Mouse (Mus musculus): ENCODE results near the gene Mroh2a. TPM values are rescaled to one million over a fixed set of nuclear protein-coding genes. Genes with fewer than 3 reads are reported as not detected.

The Mroh2a gene
- polyA plus RNA-seq, 1 experiment = not detected

GRCm38 (mm10) chr1:88254793-88255465 lies 28.1 kb downstream of the Mroh2a start:
- WGBS = 91% methylated on average over 12 of the region's 12 CpGs
- H3K4me3 ChIP-seq (ENCODE audit: insufficient read depth, low read depth, low read length) = no peak overlapping the region
- no peak overlapping the region for H3K27ac ChIP-seq (ENCODE audit: insufficient read depth, low read depth, low read length)
- TF ChIP-seq POLR2A (IDR thresholded peaks at IDR 0.05; ENCODE audit: insufficient read depth, low read depth, low read length) (no peak), CTCF (IDR thresholded peaks at IDR 0.05; ENCODE audit: insufficient read depth, low read depth, low read length) (no peak)
- H3K4me1 ChIP-seq (ENCODE audit: control insufficient read depth, insufficient read depth, low read length) = peaks cover 3% of the 10 kb centered on the region; the same call in 1 of the 2 replicates

DNA sequence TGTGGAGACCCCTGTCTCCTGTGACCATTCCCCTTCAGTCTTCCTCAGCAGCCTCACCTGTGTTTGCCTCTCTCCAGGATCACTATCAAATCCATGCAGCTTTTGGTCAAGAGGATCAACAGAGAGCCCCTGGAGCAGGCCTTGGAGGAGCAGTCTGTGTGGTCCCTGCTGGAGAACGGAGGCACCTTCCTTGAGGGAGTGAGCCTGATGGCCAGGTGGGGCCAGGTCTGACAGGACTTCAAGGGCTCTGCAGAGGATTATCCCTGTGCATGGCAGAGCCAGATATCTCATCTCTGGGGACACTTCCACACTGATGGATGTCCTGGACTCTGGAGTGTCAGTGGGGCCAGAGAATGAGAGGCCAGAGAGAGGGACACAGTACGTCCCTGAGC lies 28.7 kb downstream of the Mroh2a start:
- 60% methylated on average over 2 of the region's 2 CpGs for WGBS
- no peak overlapping the region for H3K4me3 ChIP-seq (ENCODE audit: insufficient read depth, low read depth, low read length)
- TF ChIP-seq POLR2A (IDR thresholded peaks at IDR 0.05; ENCODE audit: insufficient read depth, low read depth, low read length) (no peak), CTCF (IDR thresholded peaks at IDR 0.05; ENCODE audit: insufficient read depth, low read depth, low read length) (no peak)
- H3K27ac ChIP-seq (ENCODE audit: insufficient read depth, low read depth, low read length) = no peak overlapping the region
- peaks cover 3% of the 10 kb centered on the region; the same call in 1 of the 2 replicates for H3K4me1 ChIP-seq (ENCODE audit: control insufficient read depth, insufficient read depth, low read length)

GRCm38 (mm10) chr1:88255989-88256754 lies 29.4 kb downstream of the Mroh2a start:
- Histone ChIP-seq H3K27ac (ENCODE audit: insufficient read depth, low read depth, low read length) (no peak overlapping the region), H3K4me1 (ENCODE audit: control insufficient read depth, insufficient read depth, low read length) (peaks cover 3% of the 10 kb centered on the region; the same call in 1 of the 2 replicates), H3K4me3 (ENCODE audit: insufficient read depth, low read depth, low read length) (no peak overlapping the region)
- WGBS = 80% methylated on average over 13 of the region's 13 CpGs
- TF ChIP-seq POLR2A (IDR thresholded peaks at IDR 0.05; ENCODE audit: insufficient read depth, low read depth, low read length) = no peak
- no peak for TF ChIP-seq CTCF (IDR thresholded peaks at IDR 0.05; ENCODE audit: insufficient read depth, low read depth, low read length)

GRCm38 (mm10) chr1:88256886-88257663 lies 30.3 kb downstream of the Mroh2a start:
- Histone ChIP-seq H3K27ac (ENCODE audit: insufficient read depth, low read depth, low read length) (no peak overlapping the region), H3K4me1 (ENCODE audit: control insufficient read depth, insufficient read depth, low read length) (peaks cover 3% of the 10 kb centered on the region; the same call in 1 of the 2 replicates), H3K4me3 (ENCODE audit: insufficient read depth, low read depth, low read length) (no peak overlapping the region)
- WGBS = 80% methylated on average over 10 of the region's 10 CpGs
- TF ChIP-seq POLR2A (IDR thresholded peaks at IDR 0.05; ENCODE audit: insufficient read depth, low read depth, low read length) (no peak), CTCF (IDR thresholded peaks at IDR 0.05; ENCODE audit: insufficient read depth, low read depth, low read length) (no peak)

- Histone ChIP-seq H3K4me1 (ENCODE audit: control insufficient read depth, insufficient read depth, low read length) (peaks cover 6% of the 10 kb centered on the region; the same call in 1 of the 2 replicates), H3K4me3 (ENCODE audit: insufficient read depth, low read depth, low read length) (no peak overlapping the region), H3K27ac (ENCODE audit: insufficient read depth, low read depth, low read length) (no peak overlapping the region)
- TF ChIP-seq POLR2A (IDR thresholded peaks at IDR 0.05; ENCODE audit: insufficient read depth, low read depth, low read length) (no peak), CTCF (IDR thresholded peaks at IDR 0.05; ENCODE audit: insufficient read depth, low read depth, low read length) (no peak)
- WGBS = 81% methylated on average over 6 of the region's 6 CpGs
These were observed 30.9 kb downstream of the Mroh2a start for GRCm38 (mm10) chr1:88257681-88258080.

- Histone ChIP-seq H3K4me1 (ENCODE audit: control insufficient read depth, insufficient read depth, low read length) (peaks cover 6% of the 10 kb centered on the region; the same call in 1 of the 2 replicates), H3K4me3 (ENCODE audit: insufficient read depth, low read depth, low read length) (no peak overlapping the region), H3K27ac (ENCODE audit: insufficient read depth, low read depth, low read length) (no peak overlapping the region)
- 71% methylated on average over 6 of the region's 6 CpGs for WGBS
- TF ChIP-seq POLR2A (IDR thresholded peaks at IDR 0.05; ENCODE audit: insufficient read depth, low read depth, low read length) = no peak
- TF ChIP-seq CTCF (IDR thresholded peaks at IDR 0.05; ENCODE audit: insufficient read depth, low read depth, low read length) = no peak
These were observed 31.6 kb downstream of the Mroh2a start for GRCm38 (mm10) chr1:88258361-88258760.

DNA sequence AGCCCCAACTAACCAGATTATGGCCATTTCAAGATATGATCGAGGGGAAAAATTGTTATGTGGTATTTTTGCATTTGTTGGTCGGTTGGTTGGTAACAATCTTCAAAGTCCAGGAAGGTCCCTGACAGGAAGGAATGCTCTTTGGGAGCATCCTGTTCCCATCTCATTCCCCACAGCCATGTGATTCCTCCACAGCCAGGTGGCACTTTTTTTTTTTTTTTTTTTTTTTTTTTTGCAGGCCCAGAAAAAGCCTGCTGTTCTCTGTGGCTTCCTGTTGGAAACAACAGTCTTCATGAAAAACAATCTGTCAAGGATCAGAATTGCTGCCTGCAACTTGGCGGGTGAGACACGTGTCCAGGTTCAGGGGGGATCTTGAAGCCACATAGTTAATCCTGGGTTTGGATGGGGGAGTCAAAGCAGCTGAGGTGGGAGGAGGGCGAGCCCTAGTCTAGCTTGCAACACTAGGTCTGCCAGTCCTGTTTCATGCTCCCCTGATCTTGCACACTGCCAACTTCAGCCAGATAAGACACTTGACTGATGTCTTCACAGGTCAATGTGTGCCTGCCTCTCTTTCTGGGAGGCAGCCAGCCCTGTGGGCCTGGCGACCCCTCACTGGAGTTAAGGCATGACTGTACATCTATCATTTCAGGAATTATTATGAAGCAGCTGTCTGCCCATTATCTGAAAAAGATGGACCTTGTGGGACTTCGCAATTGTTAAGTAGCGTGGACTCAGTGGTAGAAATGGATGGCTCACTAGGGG lies 32.3 kb downstream of the Mroh2a start:
- TF ChIP-seq POLR2A (IDR thresholded peaks at IDR 0.05; ENCODE audit: insufficient read depth, low read depth, low read length) = no peak
- no peak for TF ChIP-seq CTCF (IDR thresholded peaks at IDR 0.05; ENCODE audit: insufficient read depth, low read depth, low read length)
- Histone ChIP-seq H3K27ac (ENCODE audit: insufficient read depth, low read depth, low read length) (no peak overlapping the region), H3K4me3 (ENCODE audit: insufficient read depth, low read depth, low read length) (no peak overlapping the region), H3K4me1 (ENCODE audit: control insufficient read depth, insufficient read depth, low read length) (peaks cover 6% of the 10 kb centered on the region; the same call in 1 of the 2 replicates)
- WGBS = 80% methylated on average over 8 of the region's 8 CpGs

- Histone ChIP-seq H3K27ac (ENCODE audit: insufficient read depth, low read depth, low read length) (no peak overlapping the region), H3K4me1 (ENCODE audit: control insufficient read depth, insufficient read depth, low read length) (peaks cover 6% of the 10 kb centered on the region; the same call in 1 of the 2 replicates), H3K4me3 (ENCODE audit: insufficient read depth, low read depth, low read length) (no peak overlapping the region)
- 86% methylated on average over 4 of the region's 4 CpGs for WGBS
- TF ChIP-seq POLR2A (IDR thresholded peaks at IDR 0.05; ENCODE audit: insufficient read depth, low read depth, low read length) (no peak), CTCF (IDR thresholded peaks at IDR 0.05; ENCODE audit: insufficient read depth, low read depth, low read length) (no peak)
These were observed 32.8 kb downstream of the Mroh2a start for GRCm38 (mm10) chr1:88259643-88260024.

All from olfactory bulb, adult 2 months (tissue).